Mouse (Mus musculus) small intestine, adult 2 months (tissue): Measurements from ENCODE around the gene Trim32.

ENCODE experiments used
- CTCF ChIP-seq: fragments of 200-500 bp; IDR thresholded peaks from 2 replicates; pipeline ENCODE4 v1.5.1; 2012; ENCODE audit warnings: low read depth, mild to moderate bottlenecking, control low read depth, inconsistent platforms, low read length, moderate library complexity, mixed read lengths; ENCODE audit not compliant: insufficient replicate concordance, insufficient read length; ENCODE audit errors: extremely low read depth
- POLR2A ChIP-seq: fragments of 200-500 bp; IDR thresholded peaks from 2 replicates; pipeline ENCODE4 v1.6.1; 2012; ENCODE audit warnings: low read depth, mild to moderate bottlenecking, control low read depth, inconsistent platforms, low read length, moderate library complexity

- TF ChIP-seq POLR2A = no peak
- TF ChIP-seq CTCF = no peak
These were observed 5.5 kb downstream of the Trim32 start for GRCm38 (mm10) chr4:65610329-65610728.
